Mouse (Mus musculus) CD8-positive naive resting alpha-beta T cell, adult 2 months (primary cell): Measurements from ENCODE around the gene Foxn2.
"Not testable (repeated sequence)": the region's sequence is repeated elsewhere in the genome, so short reads cannot be mapped to it uniquely, and the experiment has no call there.

ENCODE experiments used
- DNase-seq, 2 experiments: peaks; one replicate each; pipeline ENCODE4 v3.0.0; 2022; ENCODE audit warnings: low read depth in 2 of 2, low spot score in 2 of 2

Foxn2 gene

DNA sequence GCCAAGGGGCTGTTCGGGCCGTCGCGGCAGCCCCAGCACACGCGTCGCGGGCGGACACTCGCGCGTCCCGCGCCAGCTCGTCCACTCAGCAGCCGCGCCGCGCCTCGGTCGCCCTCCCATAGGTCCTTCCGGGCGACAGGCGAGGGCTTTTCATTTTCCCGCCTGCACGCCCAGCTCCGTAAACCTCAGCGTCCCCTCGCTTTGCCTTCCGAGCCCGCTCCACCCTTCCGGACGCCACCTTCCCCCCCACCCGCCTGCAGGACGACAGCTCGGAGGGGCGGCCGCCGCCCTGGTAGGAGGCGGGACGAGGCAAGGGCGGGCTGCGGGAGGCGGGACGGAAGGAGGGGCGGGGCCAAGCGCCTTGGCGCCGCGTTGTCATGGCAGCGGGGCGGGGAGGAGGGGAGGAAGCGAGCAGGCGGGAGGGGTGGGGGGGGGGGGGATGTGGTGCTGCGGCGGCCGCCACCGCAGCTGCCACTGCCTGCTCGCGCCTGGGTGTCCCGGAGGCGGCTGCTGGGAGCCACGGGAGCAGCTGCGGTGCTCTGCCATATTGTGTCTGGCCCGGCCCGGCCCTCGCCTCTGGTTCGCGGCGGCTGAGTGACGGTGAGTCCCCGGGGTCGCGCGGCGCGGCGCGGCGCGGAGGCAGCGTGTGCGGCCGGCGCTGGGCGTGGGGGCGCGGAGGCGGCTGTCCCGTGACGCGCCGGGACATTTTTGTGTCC, at the start of gene Foxn2:
Gene Foxn2, plus strand, starts transcription at position 427 of the 716 bp plus-strand sequence.
- peak; percentile 93 for DNase-seq

DNA sequence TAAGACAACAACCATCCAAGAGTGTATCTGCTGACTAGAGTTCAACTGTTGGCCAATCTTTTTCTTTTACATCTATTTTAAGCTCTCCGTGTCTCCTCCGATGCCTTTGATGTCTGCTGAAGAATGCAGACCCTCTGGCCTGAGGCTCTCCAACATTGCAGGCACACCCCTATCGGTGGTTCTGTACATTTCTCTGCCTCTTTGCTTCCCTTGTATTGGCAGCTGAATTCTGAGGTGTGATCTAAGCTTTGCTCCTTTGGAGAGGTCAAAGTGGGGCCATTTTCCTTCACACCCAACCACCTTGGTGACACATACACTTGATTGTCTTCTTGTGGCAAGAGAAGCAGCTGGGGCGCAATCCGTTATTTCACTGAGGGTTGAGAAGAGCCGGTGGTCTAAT, 43.0 kb upstream of the Foxn2 start:
- DNase-seq = no peak

DNA sequence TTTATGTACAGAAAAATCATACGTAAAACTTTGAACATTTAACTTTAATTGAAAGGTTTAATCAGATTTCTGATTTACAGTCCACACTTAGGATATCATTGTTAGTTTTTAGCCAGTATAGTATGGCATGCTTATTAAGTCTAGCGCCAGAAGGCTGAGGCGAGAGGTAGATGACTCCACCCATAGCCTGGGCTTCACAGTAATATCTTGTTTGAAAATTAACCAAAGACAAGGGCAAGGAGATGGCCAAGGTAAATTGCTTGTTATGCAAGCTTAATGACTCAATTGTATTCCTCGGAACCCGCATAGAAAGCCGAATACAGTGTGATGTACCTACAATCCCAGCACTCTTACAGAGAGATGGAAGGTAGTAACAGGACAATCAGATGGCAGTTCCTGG, 42.4 kb upstream of the Foxn2 start:
- DNase-seq = no peak

DNA sequence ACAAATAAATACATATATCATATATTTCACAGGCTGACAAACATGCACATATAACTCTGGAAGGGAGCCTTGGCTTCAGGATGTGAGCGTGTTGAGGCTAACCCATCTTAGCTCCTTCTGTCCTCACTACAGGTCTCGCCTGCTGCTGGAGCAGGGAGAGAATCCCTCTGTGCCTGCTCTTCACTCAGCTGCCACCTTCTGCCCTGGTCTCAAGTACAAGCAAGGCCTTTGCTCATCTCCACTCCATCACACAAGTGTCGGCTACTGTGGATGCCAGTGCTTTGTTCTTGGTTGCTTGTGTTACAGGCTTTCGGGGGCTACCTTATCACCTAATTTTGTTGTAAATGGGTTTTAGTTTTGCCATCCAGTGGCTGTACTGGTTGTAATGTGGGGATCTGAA, 41.7 kb upstream of the Foxn2 start:
- DNase-seq = no peak

DNA sequence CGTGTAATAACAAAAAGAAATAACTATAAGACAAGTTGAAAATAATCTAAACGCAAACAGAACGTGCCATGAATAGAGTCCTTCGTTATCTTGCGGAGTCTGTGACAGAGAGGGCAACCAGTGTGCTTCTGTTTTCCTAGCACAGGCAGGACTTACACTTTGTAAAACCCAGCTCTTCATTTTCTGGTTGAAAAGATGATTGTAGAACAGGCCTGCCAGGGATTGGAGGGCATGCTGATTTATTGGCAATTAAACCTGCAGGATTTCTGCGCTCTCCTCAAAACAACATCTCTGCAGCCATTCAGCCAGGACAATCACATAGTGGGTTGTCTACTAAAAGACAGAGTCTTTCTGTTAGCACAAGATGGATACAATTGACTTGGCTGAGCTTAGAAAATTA, 40.4 kb upstream of the Foxn2 start:
- DNase-seq = no peak

DNA sequence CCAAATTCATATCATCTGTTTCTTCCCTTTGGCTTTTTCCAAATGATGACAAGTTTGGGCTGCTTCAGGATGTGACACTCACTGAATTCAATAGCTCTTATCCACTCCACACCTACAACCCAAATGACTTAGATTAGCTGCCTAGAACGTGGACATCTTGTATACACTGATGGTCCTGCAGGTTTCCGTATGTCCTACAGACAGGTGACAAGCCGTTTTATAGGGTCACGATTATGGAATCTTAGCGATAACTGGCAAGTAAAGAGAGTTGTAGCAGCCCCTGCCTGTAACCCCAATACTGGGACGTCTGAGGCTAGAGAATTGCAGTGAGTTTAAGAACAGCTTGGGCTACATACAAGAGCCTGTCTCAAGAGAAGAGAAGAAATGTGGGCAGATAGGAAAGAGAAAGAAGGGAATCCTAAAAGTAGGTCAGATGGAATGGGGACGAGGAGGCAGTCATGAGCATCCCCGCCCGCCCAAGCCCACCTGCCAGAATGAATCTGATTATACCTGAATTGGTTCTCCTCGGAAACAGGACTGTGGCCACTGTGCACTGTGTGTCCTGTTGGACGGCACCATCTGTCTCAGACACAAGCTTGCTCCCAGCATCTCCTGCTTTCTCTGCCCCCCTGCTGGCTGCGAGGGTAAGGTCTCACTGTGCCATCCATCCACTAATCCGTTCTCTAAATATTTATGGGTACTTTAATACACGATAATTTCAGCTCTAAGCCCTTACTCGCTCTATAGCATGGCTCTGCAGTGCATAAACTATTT, 39.6 kb upstream of the Foxn2 start:
- DNase-seq = no peak

DNA sequence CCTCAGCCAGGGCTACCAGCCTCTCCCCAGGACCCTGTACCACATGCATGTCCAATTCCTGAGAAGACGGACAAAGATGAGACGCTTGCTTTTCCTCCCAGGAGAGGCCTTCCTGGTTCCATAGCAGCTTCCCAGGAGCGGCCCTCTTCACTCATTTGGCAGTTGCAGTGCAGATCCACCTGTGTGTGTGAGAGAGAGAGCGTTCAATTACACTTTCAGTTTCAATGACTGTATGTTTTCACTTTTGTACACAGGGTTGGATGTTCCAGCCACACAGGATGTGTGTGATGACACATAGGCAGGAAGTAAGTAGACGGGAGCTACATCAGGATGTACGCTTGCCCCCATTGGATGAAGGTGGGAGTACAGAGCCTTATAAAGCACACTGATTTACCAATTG, 37.2 kb upstream of the Foxn2 start:
- peak; percentile 58 to 62 for DNase-seq

DNA sequence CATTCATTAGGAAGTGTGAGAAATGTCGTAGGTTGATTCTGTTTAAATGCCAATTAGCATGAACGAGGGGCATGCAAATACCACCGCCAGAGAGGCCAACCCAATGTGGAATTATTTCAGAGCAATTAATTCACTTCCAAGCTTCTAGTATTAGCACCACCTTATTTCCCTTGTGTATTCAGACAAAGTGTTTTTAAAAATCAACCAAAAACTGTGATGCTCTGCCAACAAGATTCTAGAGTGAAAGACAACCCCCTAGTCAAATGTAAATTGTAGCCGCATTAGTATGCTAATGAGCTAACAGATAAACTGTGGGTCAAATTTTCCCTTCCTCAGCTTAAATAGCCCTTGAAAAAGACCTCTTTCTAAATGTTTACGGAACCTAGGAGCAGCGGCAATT, 36.0 kb upstream of the Foxn2 start:
- no peak for DNase-seq

DNA sequence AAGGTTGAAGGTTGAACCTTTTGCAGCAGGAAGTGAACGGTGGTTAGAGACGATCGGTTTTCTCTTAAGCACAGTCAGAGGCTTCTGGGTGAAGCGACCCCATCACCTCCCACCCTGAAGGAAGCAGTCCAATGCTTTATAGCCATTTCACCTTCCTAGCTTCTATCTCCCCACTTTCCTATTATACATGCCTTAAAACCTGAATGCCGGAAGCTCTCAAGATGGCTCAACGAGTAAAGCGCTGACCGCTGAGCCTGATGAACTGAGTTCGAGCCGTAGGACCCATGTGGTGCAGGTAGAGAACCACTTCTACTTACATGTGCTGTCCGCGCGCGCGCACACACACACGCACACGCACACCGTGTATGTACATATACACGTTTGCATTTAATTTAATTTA, 35.4 kb upstream of the Foxn2 start:
- DNase-seq = peak in 1 of 2 experiments; percentile 27

DNA sequence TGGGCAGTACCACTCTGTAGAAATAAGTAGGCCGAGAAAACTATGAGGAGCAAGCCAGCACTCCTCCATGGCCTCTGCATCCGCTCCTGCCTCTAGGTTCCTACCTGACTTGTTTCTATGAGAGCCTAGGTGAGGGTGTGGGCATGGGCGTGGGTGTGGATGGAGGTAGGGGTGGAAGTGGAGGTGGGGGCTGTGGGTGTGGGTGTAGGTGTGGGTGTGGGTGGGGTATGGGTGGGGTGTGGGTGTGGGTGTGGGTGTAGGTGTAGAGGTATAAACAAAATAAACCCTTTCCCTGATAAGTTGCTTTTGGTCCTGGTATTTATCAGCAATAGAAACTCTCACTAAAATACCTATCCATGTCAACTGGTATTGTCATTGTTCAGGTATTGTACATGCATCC, 30.8 kb upstream of the Foxn2 start:
- no peak for DNase-seq

DNA sequence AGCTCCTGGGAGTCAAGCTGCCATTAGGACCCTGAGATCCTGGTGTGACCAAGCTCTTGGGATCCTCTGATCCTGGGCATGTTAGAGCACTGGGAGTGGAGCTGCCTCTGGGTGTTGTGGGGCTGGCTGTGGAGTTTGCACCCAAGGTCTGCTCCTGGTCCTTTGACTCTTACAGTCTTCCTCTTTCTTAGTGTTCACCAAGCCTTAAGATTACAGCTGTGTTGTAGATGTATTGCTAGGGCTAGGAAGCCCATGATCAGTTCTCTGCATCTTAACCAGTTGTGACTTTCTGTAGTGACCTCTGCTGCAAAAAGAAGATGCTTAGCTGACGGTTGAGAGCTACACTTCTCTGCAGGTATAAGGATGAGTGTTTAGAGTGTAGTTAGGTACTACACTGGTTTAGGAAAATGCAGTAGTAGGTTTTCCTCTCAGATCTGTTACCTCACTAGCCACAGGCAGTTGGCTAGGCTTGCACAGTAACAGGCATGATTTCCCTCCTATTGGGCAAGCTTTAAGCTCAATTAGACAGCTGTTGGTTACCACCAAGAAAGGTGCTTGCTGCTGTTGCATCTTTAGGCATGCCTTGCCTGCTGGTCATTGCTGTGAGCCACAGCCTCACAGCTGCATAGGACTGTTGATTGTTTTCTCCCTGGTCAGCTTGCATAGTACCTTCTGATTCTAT, 27.2 kb upstream of the Foxn2 start:
- no peak for DNase-seq

DNA sequence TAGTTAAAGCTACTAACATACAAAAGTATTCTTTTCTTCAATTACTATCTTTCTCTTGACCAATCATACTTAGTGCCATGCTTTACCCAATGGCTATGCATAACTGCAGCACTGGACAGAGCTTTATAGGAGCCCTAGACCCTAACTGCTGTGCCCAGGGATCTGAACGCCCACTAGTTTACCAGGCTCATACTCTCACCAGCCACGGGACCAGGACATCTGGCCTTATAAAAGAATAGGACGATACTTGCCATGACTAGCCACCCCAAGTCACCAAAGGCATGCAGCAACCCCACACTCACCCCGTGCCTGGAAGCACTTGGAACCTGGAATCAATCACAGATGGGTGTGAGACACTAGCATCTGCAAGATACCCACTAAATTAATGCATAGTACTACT, 20.1 kb upstream of the Foxn2 start:
- DNase-seq = no peak

DNA sequence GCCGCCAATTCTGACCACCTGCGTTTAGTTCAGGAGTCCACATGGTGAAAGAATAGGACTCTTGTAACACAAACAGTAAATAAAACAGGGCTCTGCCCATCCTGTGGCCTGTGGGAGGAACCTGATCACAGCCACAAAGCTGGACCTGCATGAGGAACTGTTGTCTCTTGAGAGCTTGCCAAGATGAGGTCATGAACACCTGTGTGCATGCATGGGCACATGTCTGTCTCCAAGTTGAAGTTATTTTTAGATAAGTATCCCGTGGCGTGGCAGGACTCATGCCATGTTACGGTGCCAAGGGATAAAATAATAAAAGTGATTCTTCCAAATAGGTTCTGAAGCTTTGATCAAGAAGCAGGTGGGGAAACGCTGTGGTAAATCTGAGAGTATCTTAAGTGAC, 19.3 kb upstream of the Foxn2 start:
- DNase-seq = no peak

DNA sequence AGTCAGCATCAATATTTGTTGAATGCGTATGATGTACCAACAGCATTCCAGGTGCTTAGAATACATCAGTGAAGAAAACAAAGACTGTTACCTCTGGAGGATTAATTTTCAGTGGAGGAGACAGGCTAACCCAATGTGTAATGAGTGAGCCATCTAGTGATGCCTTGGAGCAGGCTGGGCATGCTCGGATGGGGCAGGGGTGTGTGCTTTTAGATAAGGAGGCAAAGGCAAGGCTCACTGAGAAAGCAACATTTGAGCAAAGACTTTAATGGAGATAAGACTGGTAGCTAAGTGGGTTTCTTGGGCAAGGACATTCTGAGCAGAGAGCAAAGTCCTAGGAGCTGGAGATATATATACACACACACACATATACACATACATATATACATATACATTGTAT, 9.8 kb upstream of the Foxn2 start:
- no peak for DNase-seq

DNA sequence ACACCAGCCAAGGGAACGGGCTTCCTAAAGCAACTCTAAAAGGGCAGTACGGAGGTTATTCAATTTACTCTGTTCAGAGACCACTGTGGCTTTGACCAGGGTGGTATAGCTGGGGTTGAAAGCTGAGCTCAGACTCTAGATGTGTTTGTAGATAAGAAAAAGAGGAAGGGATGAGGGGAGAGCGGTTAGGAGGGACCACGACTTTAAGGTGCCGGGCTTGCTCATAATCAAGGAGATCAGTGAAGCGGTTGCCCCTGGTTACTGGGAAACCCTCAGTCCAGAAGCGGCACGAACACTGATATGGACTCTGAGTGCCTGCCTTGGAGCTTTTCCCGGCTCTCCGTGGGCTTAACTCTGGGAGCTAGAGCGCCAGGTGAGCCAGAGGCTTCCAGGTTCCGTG, 9.0 kb upstream of the Foxn2 start:
- DNase-seq = no peak

DNA sequence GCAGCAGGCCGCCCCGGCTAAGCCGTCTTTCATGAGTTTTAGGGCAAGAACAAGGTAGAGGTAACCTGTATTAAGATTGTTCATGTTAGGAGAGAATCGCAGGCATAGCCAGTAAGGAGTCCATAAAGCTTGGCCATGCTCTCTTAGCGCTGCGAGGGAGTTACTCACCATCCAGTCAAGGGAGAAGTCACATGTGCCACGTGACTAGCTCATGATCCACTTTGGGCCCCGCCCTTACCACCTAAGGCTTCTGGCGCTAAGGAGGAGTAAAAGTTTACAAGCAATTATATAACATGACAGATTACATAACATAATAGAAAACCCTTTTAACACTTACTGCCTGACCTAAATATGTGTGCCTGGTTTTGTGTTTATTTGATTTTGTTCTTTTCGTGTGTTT, 8.5 kb upstream of the Foxn2 start:
- DNase-seq = no peak

DNA sequence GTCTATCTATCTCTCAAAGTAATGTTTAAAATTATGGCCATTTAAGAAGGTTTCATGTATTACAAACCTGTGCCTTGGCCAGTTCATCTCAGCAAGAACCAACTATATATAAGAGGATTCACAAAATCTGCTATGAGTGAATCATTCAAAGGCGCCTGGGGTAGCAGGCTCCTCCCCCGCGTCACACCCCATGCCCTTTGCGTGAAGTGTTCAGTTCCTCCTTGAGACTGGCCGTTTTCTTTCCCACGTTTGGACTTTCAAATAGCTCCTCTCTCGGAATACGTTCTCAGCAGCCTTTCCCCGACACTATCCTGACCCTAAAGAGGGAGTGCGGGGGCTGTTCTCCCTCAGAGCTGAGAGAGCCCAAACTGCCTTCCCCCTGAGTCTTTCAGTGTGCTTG, 5.2 kb upstream of the Foxn2 start:
- DNase-seq = no peak

DNA sequence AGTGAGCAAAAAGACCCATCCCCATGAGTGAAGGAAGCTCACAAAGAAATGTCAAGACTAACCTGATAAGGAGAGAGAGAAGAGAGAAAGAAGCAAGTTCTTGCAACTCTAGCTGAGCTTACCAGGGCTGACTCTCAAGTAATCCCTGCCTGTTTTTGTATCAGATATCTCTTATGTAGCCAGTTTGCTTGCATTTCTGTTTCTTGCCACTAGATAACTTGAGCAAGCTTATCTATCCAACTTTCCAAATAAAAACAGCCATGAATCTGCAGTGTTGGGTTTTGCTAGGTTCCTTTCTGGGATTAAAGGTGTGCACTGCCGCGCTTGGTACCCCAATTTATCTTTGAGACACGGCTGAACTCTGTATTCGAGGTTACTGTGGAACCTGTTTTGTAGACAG, 4.2 kb upstream of the Foxn2 start:
- DNase-seq = no peak

DNA sequence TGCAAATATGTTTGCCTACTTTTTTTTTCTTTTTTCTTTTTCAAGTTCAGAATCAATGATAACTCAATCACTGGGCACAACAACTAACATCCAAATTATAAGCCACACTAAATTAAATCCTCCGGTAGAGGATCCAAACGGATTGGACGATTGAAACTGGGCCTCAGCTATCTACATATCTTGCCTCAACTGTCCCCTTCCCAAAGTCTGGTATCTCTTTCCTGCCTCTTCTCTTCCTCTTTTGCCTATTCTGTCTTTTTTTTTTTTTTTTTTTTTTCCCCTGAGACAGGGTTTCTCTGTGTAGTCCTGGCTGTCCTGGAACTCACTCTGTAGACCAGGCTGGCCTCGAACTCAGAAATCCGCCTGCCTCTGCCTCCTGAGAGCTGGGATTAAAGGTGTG, 3.8 kb upstream of the Foxn2 start:
- not testable (repeated sequence) for DNase-seq

DNA sequence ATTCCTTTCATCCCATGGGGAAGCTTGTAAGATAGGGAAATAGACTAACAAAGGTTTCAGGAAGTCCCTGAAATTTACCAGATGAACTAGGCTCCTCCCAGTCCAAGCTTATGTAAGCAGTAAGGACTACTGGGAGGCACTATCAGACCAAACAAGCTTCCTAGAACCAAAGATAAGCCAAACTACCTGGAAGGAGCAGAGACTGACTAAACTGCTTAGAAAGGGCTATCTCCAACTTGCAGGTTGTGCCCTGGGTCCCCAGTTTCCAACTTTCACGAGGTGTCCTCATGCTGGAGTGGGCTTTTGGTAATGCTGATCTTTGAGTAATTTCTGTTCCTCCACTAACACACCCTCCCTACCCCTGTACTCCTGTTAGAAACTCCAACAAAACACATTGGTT, 3.1 kb upstream of the Foxn2 start:
- no peak for DNase-seq

DNA sequence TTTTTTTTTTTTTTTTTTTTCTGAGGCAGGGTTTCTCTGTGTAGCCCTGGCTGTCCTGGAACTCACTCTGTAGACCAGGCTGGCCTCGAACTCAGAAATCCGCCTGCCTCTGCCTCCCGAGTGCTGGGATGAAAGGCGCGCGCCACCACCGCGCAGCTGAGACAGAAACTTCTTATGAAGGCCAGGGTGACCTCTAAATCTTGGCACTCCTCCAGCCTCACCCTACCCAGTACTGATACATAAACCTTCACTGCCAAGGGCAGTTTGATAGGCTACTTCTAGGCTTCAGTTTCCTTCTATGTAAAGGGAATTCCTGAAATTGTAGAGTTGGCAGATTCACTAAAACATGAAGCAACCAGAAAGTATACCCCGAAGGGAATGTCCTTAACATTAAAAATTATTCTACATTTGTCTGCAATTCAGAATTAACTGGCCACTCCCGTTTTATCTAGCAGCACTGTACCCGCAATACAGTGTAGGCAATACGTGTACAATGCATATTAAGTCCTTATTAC, 918 bp upstream of the Foxn2 start:
- no peak for DNase-seq

DNA sequence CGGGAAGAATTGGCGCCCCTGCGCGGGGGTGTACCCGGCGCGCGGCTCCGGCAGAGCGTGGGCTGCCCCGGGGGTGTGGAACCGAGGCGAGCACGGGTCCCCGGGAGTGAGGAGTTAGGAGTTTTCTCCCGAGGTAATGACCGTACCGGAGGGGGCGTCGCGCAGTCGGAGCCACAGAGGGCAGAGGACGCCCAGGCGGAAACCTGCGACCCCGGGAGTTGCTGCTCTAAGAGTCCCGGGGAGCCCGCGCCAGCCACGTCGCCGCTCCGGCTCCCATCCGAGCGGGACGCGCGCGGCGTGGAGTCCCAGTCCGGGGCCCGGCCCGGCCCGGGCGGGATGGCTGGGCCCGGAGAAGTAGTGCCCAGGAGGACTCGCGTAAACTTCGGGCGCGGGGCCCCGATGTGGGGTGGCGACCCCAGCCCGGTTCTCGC, 505 bp downstream of the Foxn2 start:
- peak; percentile 41 to 51 for DNase-seq
